Mouse (Mus musculus) cortical plate, adult 2 months (tissue): ENCODE measurements around the gene Mettl3. TPM values are rescaled to one million over a fixed set of nuclear protein-coding genes. Genes with fewer than 3 reads are reported as not detected.

Experiments
- H3K27ac ChIP-seq: fragments of 200-500 bp; 2 replicates; pipeline ENCODE4 v1.5.1; 2012; ENCODE audit warnings: low read length, control low read depth, inconsistent platforms; ENCODE audit not compliant: insufficient read depth
- H3K4me1 ChIP-seq: fragments of 200-500 bp; 2 replicates; pipeline ENCODE4 v1.6.1; 2011; ENCODE audit warnings: low read length; ENCODE audit not compliant: control insufficient read depth, insufficient read depth
- H3K4me3 ChIP-seq: fragments of 200-500 bp; 2 replicates; pipeline ENCODE4 v1.5.1; 2011; ENCODE audit warnings: mild to moderate bottlenecking, low read length, control low read depth; ENCODE audit not compliant: insufficient read depth
- CTCF ChIP-seq: fragments of 200-500 bp; IDR thresholded peaks from 2 replicates; pipeline ENCODE4 v1.5.1; 2011; ENCODE audit warnings: mild to moderate bottlenecking, control low read depth, low read length; ENCODE audit not compliant: insufficient read depth; ENCODE audit errors: extremely low read depth
- POLR2A ChIP-seq: fragments of 200-500 bp; IDR thresholded peaks from 2 replicates; pipeline ENCODE4 v1.6.1; 2011; ENCODE audit warnings: mild to moderate bottlenecking, low read length, control low read depth; ENCODE audit not compliant: insufficient read depth; ENCODE audit errors: extremely low read depth
- polyA plus RNA-seq: library from polyadenylated mRNA; depleted of rRNA; stranded (reverse); fragments of >200 nt; gene quantifications from 2 replicates; pipeline ENCODE4 v1.2.3, GENCODE M21; 2012; rRNA removed

Mettl3 gene
- 28.7 and 28.8 TPM in 2 replicates for polyA plus RNA-seq

DNA sequence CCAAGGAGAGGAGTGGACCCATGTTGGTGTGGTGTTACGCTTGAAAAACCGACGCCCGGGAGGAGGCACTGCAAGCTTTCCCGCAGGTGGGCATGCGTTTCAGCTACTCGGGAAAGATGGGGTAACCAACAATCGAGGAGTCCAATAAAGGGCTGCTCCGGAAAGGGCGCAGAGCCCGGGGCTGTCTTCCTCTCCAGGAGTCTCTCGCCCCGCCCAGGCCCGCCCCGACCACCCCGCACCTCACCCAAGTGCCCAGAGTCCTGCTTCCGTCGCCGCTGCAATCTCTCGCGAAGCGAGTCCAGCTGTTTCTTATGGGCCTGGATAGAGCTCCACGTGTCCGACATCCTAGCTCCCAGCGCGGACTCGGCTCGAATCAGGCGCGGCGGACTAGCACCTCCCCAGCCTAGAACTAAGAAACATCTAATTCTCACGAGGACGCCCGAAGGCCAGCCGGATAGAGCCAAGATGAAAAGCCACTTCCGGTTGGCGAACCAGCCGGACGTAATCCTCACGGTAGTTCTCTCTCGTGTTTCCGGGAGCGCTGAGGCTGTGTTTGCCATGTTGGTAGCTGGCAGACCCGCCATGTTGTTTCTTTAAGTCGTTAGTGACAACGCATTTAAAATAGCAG is at the start of gene Mettl3:
Gene Mettl3, minus strand, starts transcription at position 485 of the 628 bp plus-strand sequence.
- TF ChIP-seq POLR2A (peak; percentile 75), CTCF (no peak)
- Histone ChIP-seq H3K27ac (0 out of 2 replicates have a peak within 1 kb of the TSS, but pooled peaks have one; percentile 4), H3K4me3 (peak within 1 kb of the TSS; percentile 48), H3K4me1 (no peaks in the 10 kb centered on the region)

DNA sequence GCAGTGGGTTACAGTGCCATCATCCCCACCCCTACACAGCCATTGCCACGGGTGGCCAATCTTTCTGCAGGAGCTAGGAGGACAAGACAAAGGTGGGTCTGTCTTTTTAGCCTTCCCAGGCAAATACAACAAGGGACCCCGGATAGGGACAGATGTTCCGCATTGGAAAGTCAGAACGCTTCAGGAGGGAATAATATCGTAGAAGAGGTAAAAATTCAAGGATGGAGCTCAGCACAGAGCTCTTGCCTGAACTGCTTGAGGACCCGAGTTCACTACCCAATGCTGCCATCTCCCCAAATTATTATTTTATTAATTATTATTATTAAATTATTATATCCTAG is 34.6 kb upstream of the Mettl3 start:
- H3K4me3 ChIP-seq, result no peak overlapping the region
- TF ChIP-seq POLR2A (no peak), CTCF (no peak)
- H3K27ac ChIP-seq, result no peak overlapping the region
- H3K4me1 ChIP-seq, result no peaks in the 10 kb centered on the region

DNA sequence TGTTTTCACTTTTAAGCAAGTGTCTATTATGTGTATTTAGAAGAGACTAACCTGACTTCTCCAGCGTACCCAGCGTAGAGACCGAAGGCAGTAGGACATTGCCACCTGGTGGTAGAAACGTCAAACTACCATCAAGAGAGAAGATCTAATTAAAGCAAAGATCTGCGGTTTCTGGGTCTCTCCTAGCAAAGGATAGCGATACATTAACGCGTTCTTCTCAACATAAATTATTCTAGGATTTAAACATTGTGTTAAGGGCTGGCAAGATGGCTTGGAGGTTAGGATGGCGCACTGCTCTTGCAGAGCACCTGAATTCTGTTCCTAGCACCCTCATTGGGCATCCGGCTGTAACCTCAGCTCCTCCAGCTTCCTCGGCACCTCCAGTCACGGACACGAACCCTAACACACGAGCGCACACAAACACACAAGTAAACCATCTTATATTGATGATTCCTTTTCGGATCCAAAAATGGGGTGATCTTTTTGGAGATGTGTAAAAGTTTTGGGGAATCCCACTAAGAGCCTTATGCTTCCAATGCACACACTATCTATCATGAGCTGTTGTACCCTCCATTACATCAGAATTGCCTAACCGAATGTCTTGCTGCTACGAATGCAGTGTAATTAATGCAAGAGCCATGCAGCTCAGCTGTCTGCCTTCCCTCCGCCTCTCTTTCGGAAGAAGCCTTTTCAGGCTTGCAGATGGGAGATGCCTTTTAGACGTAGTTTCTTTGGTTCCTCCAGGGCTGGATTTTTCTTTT is 34.0 kb upstream of the Mettl3 start:
- Histone ChIP-seq H3K27ac (no peak overlapping the region), H3K4me1 (no peaks in the 10 kb centered on the region), H3K4me3 (peak overlapping the region; percentile 27)
- TF ChIP-seq CTCF, result peak; percentile 92
- TF ChIP-seq POLR2A, result no peak

DNA sequence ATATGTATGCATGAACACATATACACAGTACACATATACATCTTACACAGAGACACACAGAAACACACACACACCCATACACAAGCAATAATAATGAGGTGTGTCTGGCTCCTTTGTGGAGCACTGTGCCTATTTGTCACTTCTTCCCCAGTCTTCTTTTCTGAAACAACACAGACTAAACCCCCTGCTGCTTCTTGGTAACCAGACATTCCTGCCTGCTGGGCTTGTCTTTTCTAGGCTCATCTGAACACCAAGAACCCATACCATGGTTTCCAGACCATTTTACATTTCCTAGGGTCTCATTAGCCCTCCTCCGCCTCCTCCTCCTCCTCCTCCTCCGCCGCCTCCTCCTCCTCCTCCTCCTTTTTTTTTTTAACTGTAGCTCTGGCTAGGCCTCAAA is 27.2 kb upstream of the Mettl3 start:
- no peak overlapping the region for H3K4me3 ChIP-seq
- H3K27ac ChIP-seq, result no peak overlapping the region
- H3K4me1 ChIP-seq, result no peaks in the 10 kb centered on the region
- TF ChIP-seq CTCF (no peak), POLR2A (no peak)

DNA sequence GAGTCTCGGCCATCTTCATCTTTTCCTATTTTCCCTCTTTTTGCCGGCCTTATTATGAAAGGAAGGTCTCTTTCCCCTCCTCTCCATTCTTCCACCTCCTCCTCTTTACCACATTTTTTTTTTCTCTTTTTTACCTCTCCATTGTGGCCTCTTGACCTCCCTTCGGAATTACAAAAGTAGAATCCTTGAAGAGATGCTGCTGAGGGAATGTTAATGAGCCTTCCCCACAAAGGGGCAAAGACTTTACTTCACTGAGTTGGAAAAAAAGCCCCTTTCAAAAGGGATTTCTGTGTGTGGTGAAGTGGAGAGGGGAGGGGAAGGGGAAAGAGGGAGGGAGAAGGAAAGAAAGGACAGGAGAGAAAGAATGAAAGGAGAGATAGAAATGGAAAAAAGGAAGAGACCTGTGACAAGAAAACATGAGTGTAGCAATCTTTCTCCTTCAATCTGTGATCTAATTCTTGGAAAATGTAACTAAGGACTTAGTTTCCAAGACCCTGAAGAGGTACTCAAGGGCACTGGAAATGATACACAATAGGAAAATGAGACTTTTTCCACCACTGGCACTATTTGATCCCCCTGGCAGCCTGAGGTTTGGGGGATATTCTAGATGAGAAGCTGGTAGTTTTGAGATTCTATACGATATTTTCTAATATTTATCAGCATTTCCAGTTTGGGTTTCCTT is 26.3 kb upstream of the Mettl3 start:
- Histone ChIP-seq H3K4me3 (no peak overlapping the region), H3K4me1 (no peaks in the 10 kb centered on the region), H3K27ac (no peak overlapping the region)
- TF ChIP-seq POLR2A, result no peak
- no peak for TF ChIP-seq CTCF

DNA sequence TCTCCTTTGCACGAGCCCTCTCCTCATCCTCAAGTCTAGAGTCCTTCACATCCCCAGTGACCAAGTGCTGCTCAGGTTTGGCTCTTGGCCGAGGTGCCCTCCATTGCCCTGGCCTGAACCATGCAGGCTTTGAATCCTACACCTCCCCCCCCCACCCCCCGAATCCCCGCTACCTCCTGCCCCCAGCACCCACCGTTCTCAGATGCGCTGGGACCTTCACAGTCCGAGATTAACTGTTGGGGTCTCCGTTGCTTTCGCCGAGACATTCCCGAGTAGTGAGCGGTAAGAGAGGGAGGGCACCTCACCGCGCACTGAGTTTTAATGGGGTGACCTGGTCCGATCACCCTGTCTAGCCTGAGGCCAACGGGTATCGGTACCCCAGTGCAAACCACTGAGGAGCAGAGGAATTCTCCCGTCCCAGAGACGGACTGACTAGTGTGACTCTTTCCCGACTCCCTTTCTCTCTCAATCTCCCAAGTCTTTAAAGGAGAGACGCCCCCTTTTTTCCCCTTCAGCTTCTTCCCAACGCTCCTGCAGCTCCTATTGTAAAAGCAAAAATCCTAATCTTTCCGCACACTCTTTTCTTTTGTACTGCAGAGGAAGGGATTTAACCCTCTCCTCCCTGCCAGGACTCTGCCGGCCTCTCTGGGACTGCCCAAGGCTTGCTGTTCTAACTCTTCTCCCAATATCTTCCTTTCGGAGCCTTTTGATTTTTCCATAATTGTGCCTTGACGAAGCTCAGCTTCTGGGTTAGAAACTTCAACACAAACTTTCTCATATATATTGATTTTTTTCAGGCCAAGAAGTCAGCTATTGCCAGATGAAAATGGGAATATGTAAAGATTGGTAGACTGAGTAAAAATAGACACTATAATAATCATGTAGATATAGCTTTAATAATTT is 23.2 kb upstream of the Mettl3 start, which contains the start of gene Sall2:
Gene Sall2, minus strand, starts transcription at position 853 of the 903 bp plus-strand sequence.
- Histone ChIP-seq H3K4me3 (peak within 1 kb of the TSS; percentile 38), H3K27ac (0 out of 2 replicates have a peak within 1 kb of the TSS, but pooled peaks have one; percentile 3), H3K4me1 (no peaks in the 10 kb centered on the region)
- no peak for TF ChIP-seq POLR2A
- no peak for TF ChIP-seq CTCF

DNA sequence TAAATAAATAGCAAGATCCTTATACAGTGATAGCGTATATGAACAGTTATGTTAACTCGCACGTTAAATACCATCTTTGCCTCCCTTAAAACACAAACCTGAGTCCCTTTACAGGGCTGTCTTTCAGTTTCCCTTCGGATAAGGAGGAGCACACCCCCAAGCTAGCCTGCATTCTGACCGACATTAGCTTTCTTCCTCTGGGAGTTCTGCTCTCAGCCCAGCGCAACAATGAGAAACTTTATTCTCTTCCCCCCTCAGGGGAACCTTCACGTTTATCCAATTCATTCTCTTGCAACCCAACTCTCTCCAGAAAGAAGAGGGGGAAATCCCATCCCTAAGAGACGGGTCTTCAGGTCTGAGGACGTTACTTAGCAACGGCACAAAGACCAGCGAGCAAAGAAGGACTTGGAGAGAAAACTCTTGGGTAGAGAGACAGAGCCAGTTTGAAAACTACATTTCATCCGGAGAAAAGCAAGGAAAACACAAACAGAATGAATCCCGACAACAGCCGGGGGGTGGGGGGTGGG is 22.5 kb upstream of the Mettl3 start:
- no peaks in the 10 kb centered on the region for H3K4me1 ChIP-seq
- H3K4me3 ChIP-seq, result peak overlapping the region; percentile 38
- peak overlapping the region; percentile 30; the same call in 1 of the 2 replicates for H3K27ac ChIP-seq
- TF ChIP-seq CTCF, result no peak
- TF ChIP-seq POLR2A, result no peak

DNA sequence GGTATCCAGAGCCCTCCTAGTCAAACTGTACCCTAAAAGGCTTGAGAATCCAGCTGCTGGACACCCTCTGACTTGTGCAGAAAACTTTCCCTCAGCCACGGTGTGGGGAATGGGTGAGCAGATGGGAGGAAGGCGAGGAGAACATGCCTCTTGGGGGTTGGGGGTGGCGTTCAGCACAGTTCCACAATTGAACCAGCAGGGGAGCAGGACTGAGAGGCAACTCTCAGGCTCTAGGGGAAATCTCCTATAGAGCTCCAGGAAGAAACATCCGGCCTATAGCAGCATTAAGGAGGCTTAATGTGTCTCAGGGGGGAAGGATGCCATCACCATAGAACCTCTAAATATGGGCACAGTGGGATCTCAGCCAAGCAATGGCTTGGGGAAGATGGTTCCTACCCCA is 21.0 kb upstream of the Mettl3 start:
- TF ChIP-seq CTCF (peak; percentile 39), POLR2A (no peak)
- Histone ChIP-seq H3K4me1 (no peaks in the 10 kb centered on the region), H3K27ac (no peak overlapping the region), H3K4me3 (no peak overlapping the region)
